In genomic region chr11:103685261-103685736, GRCm38 (mm10) we compare ENCODE assay signal across 1 mouse cellular context.
TF ChIP-seq lines count a peak whose summit lies in the region.

No protein-coding gene starts in this region.

TF ChIP-seq in C2C12, 6 proteins besides CTCF, POLR2A, EP300 and RAD21 (continued from another document):
- TF ChIP-seq FOSL1 (IDR thresholded peaks at IDR 0.05; ENCODE audit: insufficient read depth, low read length, poor library complexity, severe bottlenecking) (peak; percentile 70), CEBPB (IDR thresholded peaks at IDR 0.05; ENCODE audit: low read depth) (peak; percentile 35), MYOG (IDR thresholded peaks at IDR 0.05; ENCODE audit: control insufficient read depth, extremely low read depth, insufficient read length) (no peak)
TF ChIP-seq in C2C12: peak in this region for 3.
